Mouse (Mus musculus): ENCODE measurements around the gene Prr5l. TPM values are rescaled to one million over a fixed set of nuclear protein-coding genes. Genes with fewer than 3 reads are reported as not detected.
A peak's percentile ranks its signal among the peaks of the same experiment; 100 is the strongest.

The Prr5l gene
- total RNA-seq (2015) (0.27 and 0.35 TPM in 2 replicates), total RNA-seq (2017) (0.17 TPM in 1 of 2 replicates, not detected in the other)

- no peak for ATAC-seq (replicated peaks; ENCODE audit: poor library complexity)
These were observed at the start of gene Prr5l for GRCm38 (mm10) chr2:101882998-101883397. TSS of gene Prr5l (minus strand) at chr2:101883027.

GRCm38 (mm10) chr2:101932169-101932936 lies 49.5 kb upstream of the Prr5l start:
- ATAC-seq (replicated peaks; ENCODE audit: poor library complexity): no peak

- no peak for ATAC-seq (replicated peaks; ENCODE audit: poor library complexity)
These were observed 42.9 kb upstream of the Prr5l start for GRCm38 (mm10) chr2:101925591-101926188.

GRCm38 (mm10) chr2:101925183-101925582 lies 42.4 kb upstream of the Prr5l start:
- no peak for ATAC-seq (replicated peaks; ENCODE audit: poor library complexity)

- no peak for ATAC-seq (replicated peaks; ENCODE audit: poor library complexity)
These were observed 40.4 kb upstream of the Prr5l start for GRCm38 (mm10) chr2:101923181-101923580.

GRCm38 (mm10) chr2:101922302-101922701 lies 39.5 kb upstream of the Prr5l start:
- peak; percentile 44; the same call in 1 of the 2 replicates for ATAC-seq (replicated peaks; ENCODE audit: poor library complexity)

- ATAC-seq (replicated peaks; ENCODE audit: poor library complexity): no peak
These were observed 37.3 kb upstream of the Prr5l start for GRCm38 (mm10) chr2:101920136-101920554.

- ATAC-seq (replicated peaks; ENCODE audit: poor library complexity): no peak
These were observed 35.7 kb upstream of the Prr5l start for GRCm38 (mm10) chr2:101918518-101918917.

- ATAC-seq (replicated peaks; ENCODE audit: poor library complexity): no peak
These were observed 26.7 kb upstream of the Prr5l start for GRCm38 (mm10) chr2:101909326-101910080.

GRCm38 (mm10) chr2:101908773-101909172 lies 25.9 kb upstream of the Prr5l start:
- ATAC-seq (replicated peaks; ENCODE audit: poor library complexity): peak; percentile 31; the same call in 1 of the 2 replicates

- no peak for ATAC-seq (replicated peaks; ENCODE audit: poor library complexity)
These were observed 24.7 kb upstream of the Prr5l start for GRCm38 (mm10) chr2:101907386-101908022.

- no peak for ATAC-seq (replicated peaks; ENCODE audit: poor library complexity)
These were observed 23.5 kb upstream of the Prr5l start for GRCm38 (mm10) chr2:101906379-101906690.

GRCm38 (mm10) chr2:101905534-101906378 lies 22.9 kb upstream of the Prr5l start:
- peak; percentile 95 for ATAC-seq (replicated peaks; ENCODE audit: poor library complexity)

GRCm38 (mm10) chr2:101902196-101902595 lies 19.4 kb upstream of the Prr5l start:
- ATAC-seq (replicated peaks; ENCODE audit: poor library complexity): no peak

- ATAC-seq (replicated peaks; ENCODE audit: poor library complexity): no peak
These were observed 13.8 kb upstream of the Prr5l start for GRCm38 (mm10) chr2:101896425-101897204.

- ATAC-seq (replicated peaks; ENCODE audit: poor library complexity): no peak
These were observed 11.3 kb upstream of the Prr5l start for GRCm38 (mm10) chr2:101894126-101894525.

GRCm38 (mm10) chr2:101891143-101891542 lies 8.3 kb upstream of the Prr5l start:
- no peak for ATAC-seq (replicated peaks; ENCODE audit: poor library complexity)

- no peak for ATAC-seq (replicated peaks; ENCODE audit: poor library complexity)
These were observed 6.1 kb upstream of the Prr5l start for GRCm38 (mm10) chr2:101888886-101889285.

- peak; percentile 92 for ATAC-seq (replicated peaks; ENCODE audit: poor library complexity)
These were observed 3.1 kb upstream of the Prr5l start, which contains the start of gene Commd9 for GRCm38 (mm10) chr2:101885768-101886438. TSS of gene Commd9 (plus strand) at chr2:101886247.
